7 mouse cellular contexts compared by ENCODE assay signal in genomic region chr12:30596818-30597407, GRCm38 (mm10). TPM values are rescaled to one million over a fixed set of nuclear protein-coding genes. Genes with fewer than 3 reads are reported as not detected.
A peak's percentile ranks its signal among the peaks of the same experiment; 100 is the strongest.
DNase-seq lines count a peak whose midpoint lies in the region; ATAC-seq and TF ChIP-seq lines count a peak whose summit lies in the region.

No protein-coding gene starts in this region.

- peak; percentile 93 for TF ChIP-seq RAD21 in MEL (IDR thresholded peaks at IDR 0.05; ENCODE audit: low read depth, low read length)

- H3K27ac ChIP-seq in MEL (ENCODE audit: control insufficient read depth, low read depth, low read length) = no peak overlapping the region
- H3K27ac ChIP-seq in lung, postnatal 0 days (ENCODE audit: low read length) = no peak overlapping the region

- no peaks in the 10 kb centered on the region for H3K79me2 ChIP-seq in MEL (ENCODE audit: control insufficient read depth, insufficient read depth, low read length, poor library complexity)

- ATAC-seq in lung, postnatal 0 days = peak; percentile 49

- peak; percentile 76 to 98 (median 78) for TF ChIP-seq CTCF in MEL (IDR thresholded peaks at IDR 0.05 in 2 of 3, conservative IDR thresholded peaks at IDR 0.05 in 1 of 3; ENCODE audit: control insufficient read depth in 1 of 3, insufficient read depth in 1 of 3, low read depth in 2 of 3, low read length in 3 of 3, poor library complexity in 1 of 3, severe bottlenecking in 1 of 3)
- peak; percentile 97 for TF ChIP-seq CTCF in lung, postnatal 0 days (IDR thresholded peaks at IDR 0.05)

- H3K9ac ChIP-seq in MEL (ENCODE audit: control insufficient read depth, low read depth, low read length, poor library complexity, severe bottlenecking) = no peak overlapping the region
- no peak overlapping the region for H3K9ac ChIP-seq in lung, postnatal 0 days (replicated peaks; ENCODE audit: low read depth)

- DNase-seq in CD4-positive, CD25-positive, alpha-beta regulatory T cell, adult 2 months (ENCODE audit: low read depth, low spot score) = peak; percentile 85
- peak; percentile 70 for DNase-seq in MEL (ENCODE audit: low read depth, low spot score)
- DNase-seq in cerebellum, adult 8-10 months = peak; percentile 27
- DNase-seq in frontal cortex, postnatal 10 days (ENCODE audit: low spot score in 2 of 2) = peak; percentile 49 to 54
- peak; percentile 68 for DNase-seq in kidney, postnatal 10 days
- peak; percentile 77 for DNase-seq in lung, postnatal 0 days (ENCODE audit: low spot score)
- peak; percentile 74 for DNase-seq in retina, postnatal 1 day

- WGBS in lung, postnatal 0 days = 40% methylated on average over 8 of the region's 8 CpGs

- no peaks in the 10 kb centered on the region for H3K27me3 ChIP-seq in MEL (ENCODE audit: control insufficient read depth in 1 of 2, insufficient read depth in 2 of 2, low read length in 2 of 2)
- H3K27me3 ChIP-seq in lung, postnatal 0 days (replicated peaks; ENCODE audit: insufficient read depth, low read length) = no peaks in the 10 kb centered on the region

- no peak overlapping the region for H3K4me3 ChIP-seq in MEL (ENCODE audit: control insufficient read depth in 1 of 2, insufficient read depth in 1 of 2, low read depth in 2 of 2, low read length in 2 of 2)
- H3K4me3 ChIP-seq in lung, postnatal 0 days (ENCODE audit: low read depth, low read length) = no peak overlapping the region

- H3K4me1 ChIP-seq in MEL (ENCODE audit: control insufficient read depth in 1 of 2, insufficient read depth in 2 of 2, low read length in 2 of 2) = no peaks in the 10 kb centered on the region
- no peaks in the 10 kb centered on the region for H3K4me1 ChIP-seq in lung, postnatal 0 days (ENCODE audit: insufficient read depth, low read depth, low read length)

- no peaks in the 10 kb centered on the region for H3K9me3 ChIP-seq in MEL (replicated peaks; ENCODE audit: insufficient read depth, low read length)
- H3K9me3 ChIP-seq in lung, postnatal 0 days (ENCODE audit: low read length) = no peaks in the 10 kb centered on the region

- H3K4me2 ChIP-seq in lung, postnatal 0 days (replicated peaks; ENCODE audit: low read depth, low read length) = no peak overlapping the region

- TF ChIP-seq EP300 in MEL (IDR thresholded peaks at IDR 0.05; ENCODE audit: low read depth in 1 of 2, low read length in 2 of 2) = no peak
- TF ChIP-seq EP300 in lung, postnatal 0 days (IDR thresholded peaks at IDR 0.05) = no peak

- TF ChIP-seq POLR2A in MEL (IDR thresholded peaks at IDR 0.05; ENCODE audit: control insufficient read depth in 1 of 2, insufficient read depth in 1 of 2, low read depth in 1 of 2, low read length in 2 of 2, poor library complexity in 1 of 2) = no peak

- H3K36me3 ChIP-seq in MEL (ENCODE audit: control insufficient read depth in 1 of 2, insufficient read depth in 2 of 2, low read length in 2 of 2) = no peaks in the 10 kb centered on the region
- no peaks in the 10 kb centered on the region for H3K36me3 ChIP-seq in lung, postnatal 0 days (ENCODE audit: insufficient read depth, low read length)

TF ChIP-seq in MEL, 35 proteins besides CTCF, POLR2A, EP300 and RAD21:
- TF ChIP-seq ZC3H11A (IDR thresholded peaks at IDR 0.05; ENCODE audit: low read depth, low read length) (peak; percentile 72), SMC3 (IDR thresholded peaks at IDR 0.05; ENCODE audit: low read depth, low read length) (peak; percentile 86), SIN3A (IDR thresholded peaks at IDR 0.05; ENCODE audit: low read length) (no peak)

RNA-seq across cellular contexts. Expression of gene Tmem18, which starts 12.7 kb away (rescaled TPM):
- total RNA-seq in MEL (2012; rRNA removed) = 15.0 and 20.0 TPM in 2 replicates
- polyA plus RNA-seq in MEL (2012; ENCODE audit: insufficient read depth in 1 of 2, insufficient read length in 2 of 2, low read depth in 1 of 2, low replicate concordance in 2 of 2, missing spikeins in 1 of 2) = 10 to 100 TPM in 1 of 2 experiments, not detected in 1; 17.0 TPM
- polyA plus RNA-seq in lung, postnatal 0 days (2015; fragmentation: Nextera tagmentation; extraction: Ambion mirVana) = 21.7 and 22.3 TPM in 2 replicates

Comparison
In these comparisons a context has a peak if more than half of its experiments do, and no peak if none do; other contexts are left out.
1. DNase-seq: peak in every context shown above with its lines; median percentile 85 in CD4-positive, CD25-positive, alpha-beta regulatory T cell, adult 2 months; 77 in lung, postnatal 0 days; 74 in retina, postnatal 1 day; 70 in MEL; 68 in kidney, postnatal 10 days; 52 in frontal cortex, postnatal 10 days; 27 in cerebellum, adult 8-10 months.